Mouse (Mus musculus): ENCODE data around the gene Olfr693.

DNA sequence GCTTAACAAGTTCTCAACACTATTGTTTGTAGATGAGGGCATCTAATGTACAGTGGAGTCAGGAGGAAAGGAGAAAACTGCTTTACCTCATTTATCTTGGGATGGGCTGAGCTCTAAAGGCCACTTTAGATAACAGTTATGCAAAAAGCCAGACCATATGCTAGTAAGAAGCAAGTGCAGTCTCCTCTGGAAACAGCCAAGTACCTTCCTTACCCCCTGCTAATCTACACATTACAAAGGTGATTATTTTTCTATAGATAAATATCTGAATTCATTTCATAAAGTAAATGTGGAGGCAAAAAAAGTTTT, 28.1 kb downstream of the Olfr693 start:
- TF ChIP-seq CTCF (IDR thresholded peaks at IDR 0.05 in 2 of 3, conservative IDR thresholded peaks at IDR 0.05 in 1 of 3; ENCODE audit: control insufficient read depth in 1 of 3, insufficient read depth in 1 of 3, low read depth in 2 of 3, low read length in 3 of 3, poor library complexity in 1 of 3, severe bottlenecking in 1 of 3): no peak
- TF ChIP-seq ZC3H11A (IDR thresholded peaks at IDR 0.05; ENCODE audit: low read depth, low read length): no peak; the same call in 1 of the 2 replicates
- no peak for TF ChIP-seq GABPA (IDR thresholded peaks at IDR 0.05; ENCODE audit: low read depth, low read length)
- no peak for TF ChIP-seq JUND (IDR thresholded peaks at IDR 0.05; ENCODE audit: low read depth, low read length)
- TF ChIP-seq RCOR1 (IDR thresholded peaks at IDR 0.05; ENCODE audit: low read depth, low read length): peak; percentile 62
- no peak for TF ChIP-seq ZNF384 (IDR thresholded peaks at IDR 0.05; ENCODE audit: low read depth, low read length)
- TF ChIP-seq NRF1 (IDR thresholded peaks at IDR 0.05; ENCODE audit: insufficient read depth, low read depth, low read length, poor library complexity, severe bottlenecking): no peak
- no peak for TF ChIP-seq USF2 (IDR thresholded peaks at IDR 0.05; ENCODE audit: borderline replicate concordance in 1 of 2, insufficient read depth in 1 of 2, low read depth in 1 of 2, low read length in 2 of 2)
